Mouse (Mus musculus): ENCODE data around the gene Map3k20. TPM values are rescaled to one million over a fixed set of nuclear protein-coding genes. Genes with fewer than 3 reads are reported as not detected.
A peak's percentile ranks its signal among the peaks of the same experiment; 100 is the strongest.

Map3k20 gene
- polyA plus RNA-seq, 1 experiment from 2014 or later, result 5.9 TPM

DNA sequence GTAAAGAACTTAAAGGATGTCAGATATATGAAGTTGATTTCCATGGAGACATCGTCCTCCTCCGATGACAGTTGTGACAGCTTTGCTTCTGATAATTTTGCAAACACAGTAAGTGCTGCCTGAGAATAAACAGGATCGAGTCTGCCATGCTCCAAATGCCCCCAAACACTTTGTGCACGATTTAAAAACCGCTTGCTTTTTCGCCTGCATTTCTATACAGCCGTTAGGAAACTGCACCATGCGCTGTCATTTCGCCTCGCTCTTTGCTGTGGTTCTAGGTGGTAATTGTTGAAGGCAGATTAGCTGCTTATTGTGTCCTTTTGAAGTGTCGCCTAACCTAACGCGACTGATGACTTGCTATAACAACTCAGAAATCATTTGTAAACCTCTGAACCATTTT is 193.5 kb downstream of the Map3k20 start:
- no peaks in the 10 kb centered on the region for H3K9me3 ChIP-seq (replicated peaks)
- H3K9ac ChIP-seq, result peak overlapping the region; percentile 45
- no peak for ATAC-seq
- WGBS, result 27% methylated on average over 13 of the region's 13 CpGs
- peak overlapping the region; percentile 85 for H3K4me3 ChIP-seq
- H3K4me2 ChIP-seq, result peak overlapping the region; percentile 75
- H3K27me3 ChIP-seq, result peaks cover 3% of the 10 kb centered on the region; the same call in 1 of the 2 replicates
- peaks cover 60% of the 10 kb centered on the region for H3K4me1 ChIP-seq
- H3K27ac ChIP-seq, result peak overlapping the region; percentile 87
- H3K36me3 ChIP-seq (ENCODE audit: poor library complexity, severe bottlenecking), result peaks cover 41% of the 10 kb centered on the region

DNA sequence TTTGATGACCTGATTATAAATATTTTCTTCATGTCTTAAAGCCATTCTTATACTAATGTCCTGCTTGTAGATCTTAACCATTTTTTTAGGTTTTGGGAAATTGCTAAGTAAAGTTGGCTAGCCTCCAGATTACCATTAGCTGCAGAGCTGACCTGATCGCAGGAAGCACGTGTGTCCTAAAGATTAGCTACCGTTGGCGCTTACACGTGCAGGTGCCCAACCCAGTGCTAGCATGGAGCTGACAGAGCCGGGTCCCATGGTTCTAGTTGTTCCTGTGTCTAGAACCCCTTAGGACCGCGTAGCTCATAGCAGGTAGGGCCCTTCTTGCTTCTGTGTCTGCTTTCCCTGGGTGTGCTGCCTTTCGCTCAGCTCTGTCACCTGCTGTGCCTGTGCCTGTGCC is 194.4 kb downstream of the Map3k20 start:
- 82% methylated on average over 9 of the region's 9 CpGs for WGBS
- no peak for ATAC-seq
- Histone ChIP-seq H3K27ac (no peak overlapping the region), H3K4me1 (peaks cover 56% of the 10 kb centered on the region), H3K36me3 (ENCODE audit: poor library complexity, severe bottlenecking) (peaks cover 50% of the 10 kb centered on the region), H3K4me2 (peak overlapping the region; percentile 75), H3K9me3 (replicated peaks) (no peaks in the 10 kb centered on the region), H3K27me3 (no peaks in the 10 kb centered on the region), H3K9ac (peak overlapping the region; percentile 22; the same call in 1 of the 2 replicates), H3K4me3 (peak overlapping the region; percentile 21)

DNA sequence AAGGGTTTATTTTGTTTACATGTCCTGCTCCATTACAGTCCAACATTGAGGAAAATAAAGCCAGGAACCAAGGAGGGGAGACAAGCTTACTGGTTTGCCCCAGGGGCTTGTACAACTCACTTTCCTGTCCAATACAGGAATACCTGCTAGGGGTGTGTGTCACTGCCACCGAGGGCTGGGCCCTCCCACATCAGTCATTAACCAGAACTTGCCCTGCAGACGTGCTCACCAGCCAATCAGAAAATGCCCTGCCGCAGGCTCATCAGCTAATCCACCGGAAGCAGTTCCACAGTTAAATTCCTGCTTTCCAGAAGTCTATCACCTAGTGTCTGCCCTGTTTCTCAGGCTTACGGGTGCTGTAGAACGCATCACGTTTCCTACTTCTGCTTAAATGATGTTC is 206.2 kb downstream of the Map3k20 start:
- Histone ChIP-seq H3K9me3 (replicated peaks) (peaks cover 4% of the 10 kb centered on the region; the same call in 1 of the 2 replicates), H3K27me3 (0 out of 2 replicates have a peak, but pooled peaks cover 3% of the 10 kb centered on the region), H3K4me1 (peaks cover 3% of the 10 kb centered on the region; the same call in 1 of the 2 replicates), H3K4me3 (no peak overlapping the region), H3K4me2 (no peak overlapping the region), H3K36me3 (ENCODE audit: poor library complexity, severe bottlenecking) (peaks cover 8% of the 10 kb centered on the region), H3K9ac (no peak overlapping the region), H3K27ac (no peak overlapping the region)
- WGBS, result 53% methylated on average over 7 of the region's 7 CpGs
- no peak for ATAC-seq

Other genes with a start within 250 kb of the Map3k20 start
- gene Cdca7, start 190.5 kb downstream of the Map3k20 start, polyA plus RNA-seq (2015; fragmentation: Nextera tagmentation; extraction: Ambion mirVana), result 198 and 207 TPM in 2 replicates